Mouse (Mus musculus): ENCODE results near the gene Filip1l. TPM values are rescaled to one million over a fixed set of nuclear protein-coding genes. Genes with fewer than 3 reads are reported as not detected.

The Filip1l gene
- total RNA-seq, 1 experiment = 7.4 TPM

DNA sequence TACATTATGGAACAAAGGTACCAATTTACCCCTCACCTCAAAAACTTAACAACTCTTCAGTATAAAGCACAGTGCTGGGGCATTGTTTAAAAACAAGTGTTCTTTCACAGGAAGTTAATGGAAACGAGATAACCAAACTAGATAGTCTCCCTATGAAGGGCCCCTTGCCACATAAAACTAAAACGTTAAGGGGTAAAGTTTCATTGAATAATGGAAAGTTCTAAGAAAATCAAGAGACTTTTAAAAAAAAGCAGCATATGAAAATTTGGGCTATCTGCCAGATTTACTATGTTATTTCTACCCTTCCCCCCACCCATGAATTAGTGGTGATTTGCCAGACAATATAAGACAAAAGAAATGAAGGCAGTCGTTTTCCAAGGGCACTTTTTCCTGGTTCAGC is 232.3 kb downstream of the Filip1l start:
- no peak for TF ChIP-seq ZNF384 (IDR thresholded peaks at IDR 0.05; ENCODE audit: low read depth, low read length)
- TF ChIP-seq ZC3H11A (IDR thresholded peaks at IDR 0.05; ENCODE audit: borderline replicate concordance, low read depth, low read length) = no peak
- TF ChIP-seq CHD2 (IDR thresholded peaks at IDR 0.05; ENCODE audit: low read depth, low read length) = no peak
- TF ChIP-seq HCFC1 (IDR thresholded peaks at IDR 0.05; ENCODE audit: borderline replicate concordance, insufficient read depth, low read length) = no peak
- no peak for TF ChIP-seq MAFK (IDR thresholded peaks at IDR 0.05; ENCODE audit: insufficient read depth, low read depth, low read length)
- Histone ChIP-seq H3K9me3 (ENCODE audit: control insufficient read depth, insufficient read depth, low read depth, low read length) (no peaks in the 10 kb centered on the region), H3K9ac (ENCODE audit: insufficient read depth, low read depth, low read length, poor library complexity, severe bottlenecking) (no peak overlapping the region), H3K36me3 (ENCODE audit: control insufficient read depth, insufficient read depth, low read length, poor library complexity, severe bottlenecking) (no peaks in the 10 kb centered on the region), H3K4me3 (ENCODE audit: insufficient read depth in 1 of 2, low read depth in 1 of 2, low read length in 2 of 2, poor library complexity in 1 of 2, severe bottlenecking in 1 of 2) (no peak overlapping the region), H3K27ac (ENCODE audit: insufficient read depth, low read depth, low read length, poor library complexity, severe bottlenecking) (no peak overlapping the region), H3K4me1 (ENCODE audit: control insufficient read depth in 2 of 2, insufficient read depth in 2 of 2, low read length in 2 of 2, poor library complexity in 1 of 2) (peaks cover 2 to 6% of the 10 kb centered on the region in 2 experiments; a peak in 3 of 4 replicates)
- in situ Hi-C loops (cut with MboI; ENCODE audit: low sequenced_read_pairs in 2 of 2, unreplicated experiment in 2 of 2) = loop anchor here in 1 of 2 experiments (25.0 kb wide), 1 partner anchor 348 kb away; the partner anchor contains the start of gene Tbc1d23
- no peak for DNase-seq (ENCODE audit: low read depth, low spot score)

- no peak overlapping the region for H3K9ac ChIP-seq (ENCODE audit: insufficient read depth, low read depth, low read length, poor library complexity, severe bottlenecking)
- H3K9me3 ChIP-seq (ENCODE audit: control insufficient read depth, insufficient read depth, low read depth, low read length) = no peaks in the 10 kb centered on the region
- no peaks in the 10 kb centered on the region; a peak in 1 of 4 replicates for H3K4me1 ChIP-seq (ENCODE audit: control insufficient read depth in 2 of 2, insufficient read depth in 2 of 2, low read length in 2 of 2, poor library complexity in 1 of 2)
- in situ Hi-C loops (cut with MboI; ENCODE audit: low sequenced_read_pairs in 2 of 2, unreplicated experiment in 2 of 2) = loop anchor here in 1 of 2 experiments (25.0 kb wide), 1 partner anchor 356 kb away; the partner anchor contains the start of gene Tbc1d23
- no peak overlapping the region for H3K27ac ChIP-seq (ENCODE audit: insufficient read depth, low read depth, low read length, poor library complexity, severe bottlenecking)
- TF ChIP-seq ZC3H11A (IDR thresholded peaks at IDR 0.05; ENCODE audit: borderline replicate concordance, low read depth, low read length) (0 out of 2 replicates have a peak, but pooled peaks have one; percentile 47), CHD2 (IDR thresholded peaks at IDR 0.05; ENCODE audit: low read depth, low read length) (no peak)
- peak; percentile 65 for DNase-seq (ENCODE audit: low read depth, low spot score)
- no peaks in the 10 kb centered on the region for H3K36me3 ChIP-seq (ENCODE audit: control insufficient read depth, insufficient read depth, low read length, poor library complexity, severe bottlenecking)
- H3K4me3 ChIP-seq (ENCODE audit: insufficient read depth in 1 of 2, low read depth in 1 of 2, low read length in 2 of 2, poor library complexity in 1 of 2, severe bottlenecking in 1 of 2) = peak overlapping the region in 1 of 2 experiments; percentile 67; a peak in 2 of 4 replicates
These were observed 240.7 kb downstream of the Filip1l start for GRCm38 (mm10) chr16:57593422-57594157.

- in situ Hi-C loops (cut with MboI; ENCODE audit: low sequenced_read_pairs in 2 of 2, unreplicated experiment in 2 of 2) = loop anchor here in 1 of 2 experiments (25.0 kb wide), 1 partner anchor 360 kb away; the partner anchor contains the start of gene Tbc1d23
- no peaks in the 10 kb centered on the region for H3K36me3 ChIP-seq (ENCODE audit: control insufficient read depth, insufficient read depth, low read length, poor library complexity, severe bottlenecking)
- no peak for TF ChIP-seq HCFC1 (IDR thresholded peaks at IDR 0.05; ENCODE audit: borderline replicate concordance, insufficient read depth, low read length)
- no peak for TF ChIP-seq CHD2 (IDR thresholded peaks at IDR 0.05; ENCODE audit: low read depth, low read length)
- no peak for TF ChIP-seq ZC3H11A (IDR thresholded peaks at IDR 0.05; ENCODE audit: borderline replicate concordance, low read depth, low read length)
- no peak for TF ChIP-seq ZNF384 (IDR thresholded peaks at IDR 0.05; ENCODE audit: low read depth, low read length)
- TF ChIP-seq MAFK (IDR thresholded peaks at IDR 0.05; ENCODE audit: insufficient read depth, low read depth, low read length) = no peak
- no peak overlapping the region for H3K9ac ChIP-seq (ENCODE audit: insufficient read depth, low read depth, low read length, poor library complexity, severe bottlenecking)
- H3K9me3 ChIP-seq (ENCODE audit: control insufficient read depth, insufficient read depth, low read depth, low read length) = no peaks in the 10 kb centered on the region
- H3K4me3 ChIP-seq (ENCODE audit: insufficient read depth in 1 of 2, low read depth in 1 of 2, low read length in 2 of 2, poor library complexity in 1 of 2, severe bottlenecking in 1 of 2) = no peak overlapping the region
- H3K27ac ChIP-seq (ENCODE audit: insufficient read depth, low read depth, low read length, poor library complexity, severe bottlenecking) = no peak overlapping the region
- no peaks in the 10 kb centered on the region; a peak in 1 of 4 replicates for H3K4me1 ChIP-seq (ENCODE audit: control insufficient read depth in 2 of 2, insufficient read depth in 2 of 2, low read length in 2 of 2, poor library complexity in 1 of 2)
- DNase-seq (ENCODE audit: low read depth, low spot score) = no peak
These were observed 244.5 kb downstream of the Filip1l start for GRCm38 (mm10) chr16:57597295-57597957.

- no peak overlapping the region for H3K9ac ChIP-seq (ENCODE audit: insufficient read depth, low read depth, low read length, poor library complexity, severe bottlenecking)
- DNase-seq (ENCODE audit: low read depth, low spot score) = no peak
- H3K36me3 ChIP-seq (ENCODE audit: control insufficient read depth, insufficient read depth, low read length, poor library complexity, severe bottlenecking) = no peaks in the 10 kb centered on the region
- no peak overlapping the region for H3K4me3 ChIP-seq (ENCODE audit: insufficient read depth in 1 of 2, low read depth in 1 of 2, low read length in 2 of 2, poor library complexity in 1 of 2, severe bottlenecking in 1 of 2)
- TF ChIP-seq HCFC1 (IDR thresholded peaks at IDR 0.05; ENCODE audit: borderline replicate concordance, insufficient read depth, low read length) (no peak), ZNF384 (IDR thresholded peaks at IDR 0.05; ENCODE audit: low read depth, low read length) (no peak), ZC3H11A (IDR thresholded peaks at IDR 0.05; ENCODE audit: borderline replicate concordance, low read depth, low read length) (no peak), CHD2 (IDR thresholded peaks at IDR 0.05; ENCODE audit: low read depth, low read length) (no peak), MAFK (IDR thresholded peaks at IDR 0.05; ENCODE audit: insufficient read depth, low read depth, low read length) (no peak)
- in situ Hi-C loops (cut with MboI; ENCODE audit: low sequenced_read_pairs in 2 of 2, unreplicated experiment in 2 of 2) = no loop called here
- H3K9me3 ChIP-seq (ENCODE audit: control insufficient read depth, insufficient read depth, low read depth, low read length) = no peaks in the 10 kb centered on the region
- no peaks in the 10 kb centered on the region for H3K4me1 ChIP-seq (ENCODE audit: control insufficient read depth in 2 of 2, insufficient read depth in 2 of 2, low read length in 2 of 2, poor library complexity in 1 of 2)
- no peak overlapping the region for H3K27ac ChIP-seq (ENCODE audit: insufficient read depth, low read depth, low read length, poor library complexity, severe bottlenecking)
These were observed 248.1 kb downstream of the Filip1l start for GRCm38 (mm10) chr16:57601031-57601430.
